Mouse (Mus musculus) liver, embryonic 11.5 days (tissue): Measurements from ENCODE around the gene Kpna2. TPM values are rescaled to one million over a fixed set of nuclear protein-coding genes. Genes with fewer than 3 reads are reported as not detected.
A peak's percentile ranks its signal among the peaks of the same experiment; 100 is the strongest.

ENCODE experiments used
- ATAC-seq: fragments of 200-750 bp; cut with Nextera tagmentation; replicated peaks from 2 replicates; pipeline ENCODE4 v1.8.0; 2017; ENCODE audit warnings: moderate number of reproducible peaks, mild to moderate bottlenecking, moderate TSS enrichment, moderate library complexity; ENCODE audit not compliant: low FRiP score
- DNase-seq: peaks from one replicate; pipeline ENCODE4 v3.0.0-alpha.2; 2017; ENCODE audit warnings: low spot score
- H3K27ac ChIP-seq: fragments of 300-500 bp; sonication (generic); 2 replicates; pipeline ENCODE4 v1.5.1; 2014; ENCODE audit warnings: mild to moderate bottlenecking, low read depth, low read length, control low read depth
- H3K27me3 ChIP-seq: fragments of 300-500 bp; sonication (generic); replicated peaks from 2 replicates; pipeline ENCODE4 v1.6.1; 2014; ENCODE audit warnings: low read length, mixed read lengths; ENCODE audit not compliant: control insufficient read depth, insufficient read depth
- H3K36me3 ChIP-seq: fragments of 300-500 bp; sonication (generic); 2 replicates; pipeline ENCODE4 v1.6.1; 2014; ENCODE audit warnings: mild to moderate bottlenecking, low read length, moderate library complexity, mixed read lengths; ENCODE audit not compliant: control insufficient read depth, insufficient read depth
- H3K4me1 ChIP-seq: fragments of 300-500 bp; sonication (generic); replicated peaks from 2 replicates; pipeline ENCODE4 v1.6.1; 2014; ENCODE audit warnings: low read length, mixed read lengths; ENCODE audit not compliant: control insufficient read depth, insufficient read depth
- H3K4me2 ChIP-seq: fragments of 300-500 bp; sonication (generic); 2 replicates; pipeline ENCODE4 v1.6.1; 2014; ENCODE audit warnings: mild to moderate bottlenecking, control low read depth, moderate library complexity
- H3K4me3 ChIP-seq: fragments of 300-500 bp; sonication (generic); 2 replicates; pipeline ENCODE4 v1.5.1; 2014; ENCODE audit warnings: low read depth, low read length, control low read depth
- H3K9ac ChIP-seq: fragments of 300-500 bp; sonication (generic); 2 replicates; pipeline ENCODE4 v1.6.1; 2014; ENCODE audit warnings: low read depth, low read length, control low read depth
- H3K9me3 ChIP-seq: fragments of 300-500 bp; sonication (generic); 2 replicates; pipeline ENCODE4 v1.6.1; 2016; ENCODE audit warnings: low read length, inconsistent platforms, mixed read lengths; ENCODE audit not compliant: control insufficient read depth
- WGBS: fragments of 180-500 bp; shearing (Covaris S2); extraction: QIAGEN DNeasy Blood & Tissue Kit; methylation state at CpG from one replicate; pipeline ENCODE4 v1.1.7; 2014; 5-methylcytosine and 5-hydroxymethylcytosine counted together
- polyA plus RNA-seq: library from polyadenylated mRNA; unstranded; fragments of >200 nt; fragmentation: Nextera tagmentation; extraction: Ambion mirVana; gene quantifications from 2 replicates; pipeline ENCODE4 v1.2.1, GENCODE M21; 2014

The Kpna2 gene
- polyA plus RNA-seq, 1 experiment from 2014 or later, result 448 TPM

GRCm38 (mm10) chr11:107014597-107015309 is 15.4 kb upstream of the Kpna2 start:
- Histone ChIP-seq H3K9me3 (no peaks in the 10 kb centered on the region), H3K36me3 (no peaks in the 10 kb centered on the region), H3K4me3 (0 out of 2 replicates have a peak overlapping the region, but pooled peaks have one; percentile 25), H3K27me3 (no peaks in the 10 kb centered on the region), H3K4me2 (peak overlapping the region; percentile 44; the same call in 1 of the 2 replicates), H3K27ac (no peak overlapping the region), H3K9ac (no peak overlapping the region), H3K4me1 (peaks cover 7% of the 10 kb centered on the region; the same call in 1 of the 2 replicates)
- DNase-seq (no peak), ATAC-seq (no peak)
- 35% methylated on average over 14 of the region's 14 CpGs for WGBS

- H3K4me3 ChIP-seq, result no peak overlapping the region
- no peaks in the 10 kb centered on the region for H3K36me3 ChIP-seq
- no peaks in the 10 kb centered on the region for H3K27me3 ChIP-seq
- no peak overlapping the region for H3K9ac ChIP-seq
- DNase-seq, result no peak
- 78% methylated on average over 11 of the region's 11 CpGs for WGBS
- H3K4me2 ChIP-seq, result no peak overlapping the region
- H3K27ac ChIP-seq, result no peak overlapping the region
- H3K4me1 ChIP-seq, result peaks cover 7% of the 10 kb centered on the region; the same call in 1 of the 2 replicates
- ATAC-seq, result no peak
- no peaks in the 10 kb centered on the region for H3K9me3 ChIP-seq
Observed at GRCm38 (mm10) chr11:107014020-107014585, 14.8 kb upstream of the Kpna2 start.

GRCm38 (mm10) chr11:107012324-107013017 is 13.1 kb upstream of the Kpna2 start:
- no peaks in the 10 kb centered on the region for H3K36me3 ChIP-seq
- H3K27me3 ChIP-seq, result no peaks in the 10 kb centered on the region
- H3K4me2 ChIP-seq, result peak overlapping the region; percentile 71
- H3K4me3 ChIP-seq, result peak overlapping the region; percentile 52
- no peaks in the 10 kb centered on the region for H3K9me3 ChIP-seq
- DNase-seq (peak; percentile 99), ATAC-seq (peak; percentile 93)
- WGBS, result under 1% methylated on average over 37 of the region's 37 CpGs
- peak overlapping the region; percentile 77 for H3K27ac ChIP-seq
- H3K4me1 ChIP-seq, result peaks cover 7% of the 10 kb centered on the region; the same call in 1 of the 2 replicates
- peak overlapping the region; percentile 68 for H3K9ac ChIP-seq

- peaks cover 7% of the 10 kb centered on the region; the same call in 1 of the 2 replicates for H3K4me1 ChIP-seq
Observed at GRCm38 (mm10) chr11:107011669-107012323, 12.5 kb upstream of the Kpna2 start.

GRCm38 (mm10) chr11:107011171-107011570 is 11.8 kb upstream of the Kpna2 start:
- no peak for DNase-seq
- WGBS, result 74% methylated on average over 7 of the region's 7 CpGs
- Histone ChIP-seq H3K9ac (no peak overlapping the region), H3K4me2 (peak overlapping the region; percentile 71; the same call in 1 of the 2 replicates), H3K4me3 (no peak overlapping the region), H3K9me3 (no peaks in the 10 kb centered on the region), H3K36me3 (no peaks in the 10 kb centered on the region), H3K4me1 (peaks cover 7% of the 10 kb centered on the region; the same call in 1 of the 2 replicates), H3K27me3 (no peaks in the 10 kb centered on the region), H3K27ac (no peak overlapping the region)
- no peak for ATAC-seq

More at GRCm38 (mm10) chr11:107011669-107012323, 12.5 kb upstream of the Kpna2 start:
- H3K27ac ChIP-seq, result peak overlapping the region; percentile 77
- DNase-seq, result no peak
- H3K9ac ChIP-seq, result peak overlapping the region; percentile 68
- no peaks in the 10 kb centered on the region for H3K36me3 ChIP-seq
- no peaks in the 10 kb centered on the region for H3K9me3 ChIP-seq
- no peak for ATAC-seq
- H3K27me3 ChIP-seq, result no peaks in the 10 kb centered on the region
- peak overlapping the region; percentile 71 for H3K4me2 ChIP-seq
- H3K4me3 ChIP-seq, result peak overlapping the region; percentile 52
- WGBS, result 31% methylated on average over 18 of the region's 18 CpGs

GRCm38 (mm10) chr11:107010447-107010846 is 11.1 kb upstream of the Kpna2 start:
- Histone ChIP-seq H3K9me3 (no peaks in the 10 kb centered on the region), H3K36me3 (no peaks in the 10 kb centered on the region), H3K4me2 (no peak overlapping the region), H3K4me3 (no peak overlapping the region), H3K9ac (no peak overlapping the region), H3K27ac (no peak overlapping the region), H3K4me1 (peaks cover 7% of the 10 kb centered on the region; the same call in 1 of the 2 replicates), H3K27me3 (no peaks in the 10 kb centered on the region)
- ATAC-seq (no peak), DNase-seq (no peak)
- WGBS, result 93% methylated on average over 3 of the region's 3 CpGs

- ATAC-seq (no peak), DNase-seq (no peak)
- Histone ChIP-seq H3K4me3 (no peak overlapping the region), H3K4me2 (no peak overlapping the region), H3K36me3 (no peaks in the 10 kb centered on the region), H3K9me3 (no peaks in the 10 kb centered on the region), H3K9ac (no peak overlapping the region), H3K27me3 (no peaks in the 10 kb centered on the region), H3K27ac (no peak overlapping the region), H3K4me1 (no peaks in the 10 kb centered on the region)
- WGBS, result 75% methylated on average over 1 of the region's 1 CpGs
Observed at GRCm38 (mm10) chr11:107005538-107005937, 6.2 kb upstream of the Kpna2 start.
